Mouse (Mus musculus) liver, embryonic 14.5 days (tissue): Measurements from ENCODE around the gene Iqcf1. TPM values are rescaled to one million over a fixed set of nuclear protein-coding genes. Genes with fewer than 3 reads are reported as not detected.
A peak's percentile ranks its signal among the peaks of the same experiment; 100 is the strongest.

ENCODE experiments used
- ATAC-seq: fragments of 200-750 bp; cut with Nextera tagmentation; 2 replicates; pipeline ENCODE4 v1.8.0; 2017; ENCODE audit warnings: moderate number of reproducible peaks, mild to moderate bottlenecking, moderate library complexity; ENCODE audit not compliant: insufficient read depth
- DNase-seq, 3 experiments: peaks; one replicate each; pipeline ENCODE4 v3.0.0-alpha.2; 2012 to 2013; ENCODE audit warnings: low read depth in 3 of 3, low spot score in 3 of 3
- H3K27ac ChIP-seq: fragments of 300-500 bp; sonication (generic); 2 replicates; pipeline ENCODE4 v1.5.1; 2014; ENCODE audit warnings: moderate library complexity, mild to moderate bottlenecking, control low read depth, inconsistent platforms
- H3K27me3 ChIP-seq: fragments of 300-500 bp; sonication (generic); 2 replicates; pipeline ENCODE4 v1.6.1; 2014; ENCODE audit warnings: mild to moderate bottlenecking, low read length, moderate library complexity; ENCODE audit not compliant: control insufficient read depth, insufficient read depth
- H3K36me3 ChIP-seq: fragments of 300-500 bp; sonication (generic); replicated peaks from 2 replicates; pipeline ENCODE4 v1.6.1; 2014; ENCODE audit warnings: low read depth; ENCODE audit not compliant: control insufficient read depth, insufficient read depth
- H3K4me1 ChIP-seq, 2 experiments: fragments of 200-500 bp in 1 of 2; fragments of 300-500 bp in 1 of 2; sonication (generic) in 1 of 2; replicated peaks; 2 replicates each; pipeline ENCODE4 v1.6.1; 2012 to 2014; ENCODE audit warnings: antibody characterized with exemption in 1 of 2, inconsistent platforms in 1 of 2, low read length in 1 of 2; ENCODE audit not compliant: control insufficient read depth in 2 of 2, insufficient read depth in 2 of 2
- H3K4me2 ChIP-seq: fragments of 300-500 bp; sonication (generic); 2 replicates; pipeline ENCODE4 v1.6.1; 2014; ENCODE audit warnings: low read depth, mild to moderate bottlenecking, control low read depth, moderate library complexity
- H3K4me3 ChIP-seq, 2 experiments: fragments of 200-500 bp in 1 of 2; fragments of 300-500 bp in 1 of 2; sonication (generic) in 1 of 2; 2 replicates each; pipeline ENCODE4 v1.5.1; 2012 to 2014; ENCODE audit warnings: low read depth in 2 of 2, low read length in 2 of 2, mild to moderate bottlenecking in 2 of 2, control low read depth in 1 of 2, inconsistent platforms in 1 of 2, moderate library complexity in 1 of 2; ENCODE audit not compliant: insufficient read depth in 1 of 2
- H3K9ac ChIP-seq: fragments of 300-500 bp; sonication (generic); replicated peaks from 2 replicates; pipeline ENCODE4 v1.6.1; 2014; ENCODE audit warnings: mild to moderate bottlenecking, control low read depth, moderate library complexity
- H3K9me3 ChIP-seq: fragments of 300-500 bp; sonication (generic); 2 replicates; pipeline ENCODE4 v1.6.1; 2016; ENCODE audit warnings: low read length, mixed read lengths; ENCODE audit not compliant: control insufficient read depth
- CTCF ChIP-seq: IDR thresholded peaks from 2 replicates; pipeline ENCODE4 v1.5.1; 2016; ENCODE audit warnings: antibody characterized with exemption, low read depth, control low read depth
- EP300 ChIP-seq: IDR thresholded peaks from 2 replicates; pipeline ENCODE4 v1.6.1; 2016; ENCODE audit warnings: antibody characterized with exemption, low read depth
- WGBS: fragments of 180-500 bp; shearing (Covaris S2); extraction: QIAGEN DNeasy Blood & Tissue Kit; methylation state at CpG from one replicate; pipeline ENCODE4 v1.1.7; 2014; ENCODE audit not compliant: insufficient replicate concordance; 5-methylcytosine and 5-hydroxymethylcytosine counted together
- polyA plus RNA-seq, 2 experiments: library from polyadenylated mRNA; depleted of rRNA in 1 of 2; stranded (reverse) in 1 of 2; unstranded in 1 of 2; fragments of >200 nt; fragmentation: Nextera tagmentation in 1 of 2; extraction: Ambion mirVana in 1 of 2; gene quantifications; 2 replicates each; pipeline versions ENCODE4 v1.2.1 to v1.2.3; 2012 to 2014

The Iqcf1 gene
- polyA plus RNA-seq, 2 experiments = not detected

- peaks cover 0 to 5% of the 10 kb centered on the region in 2 experiments; a peak in 2 of 4 replicates for H3K4me1 ChIP-seq
- no peak within 1 kb of the TSS for H3K4me3 ChIP-seq
- no peaks in the 10 kb centered on the region for H3K36me3 ChIP-seq
- 65% methylated on average over 4 of the region's 4 CpGs for WGBS
- ATAC-seq = no peak
- TF ChIP-seq EP300 = no peak
- TF ChIP-seq CTCF = no peak
- no peak within 1 kb of the TSS for H3K27ac ChIP-seq
- no peaks in the 10 kb centered on the region for H3K9me3 ChIP-seq
- no peak for DNase-seq
- H3K9ac ChIP-seq = no peak within 1 kb of the TSS
- H3K27me3 ChIP-seq = no peaks in the 10 kb centered on the region
- H3K4me2 ChIP-seq = no peak within 1 kb of the TSS
These were observed 14.5 kb downstream of the Iqcf1 start, which contains the start of gene Iqcf5 for GRCm38 (mm10) chr9:106514273-106514672. Iqcf5 (plus strand) TSS chr9:106514573.

GRCm38 (mm10) chr9:106519433-106519832 lies 19.7 kb downstream of the Iqcf1 start:
- Histone ChIP-seq H3K9ac (no peak overlapping the region), H3K9me3 (no peaks in the 10 kb centered on the region), H3K36me3 (no peaks in the 10 kb centered on the region), H3K27ac (no peak overlapping the region), H3K4me2 (no peak overlapping the region), H3K4me1 (peaks cover 0 to 5% of the 10 kb centered on the region in 2 experiments; a peak in 2 of 4 replicates), H3K27me3 (no peaks in the 10 kb centered on the region), H3K4me3 (no peak overlapping the region)
- no peak for TF ChIP-seq CTCF
- TF ChIP-seq EP300 = no peak
- 40% methylated on average over 2 of the region's 2 CpGs for WGBS
- ATAC-seq (no peak), DNase-seq (no peak)

DNA sequence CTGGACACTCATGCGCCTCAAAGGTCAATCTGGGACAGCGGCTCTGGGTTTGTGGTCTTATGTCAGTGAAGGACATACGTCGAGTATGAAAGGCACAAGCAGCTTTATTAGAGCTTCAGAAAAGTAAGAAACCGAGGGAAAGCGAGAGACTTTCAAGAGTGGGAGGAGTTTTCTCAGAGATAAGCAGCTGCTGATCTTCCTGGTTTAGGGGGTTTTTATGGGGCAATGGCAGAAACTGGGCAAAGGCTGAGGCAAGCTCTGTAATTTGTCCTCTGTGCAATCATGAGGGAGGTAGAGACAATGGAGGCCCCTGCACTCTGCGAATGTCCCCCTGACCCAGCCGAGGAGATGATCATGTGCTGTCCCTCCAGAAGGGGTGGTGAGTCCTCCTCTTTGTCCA lies 20.1 kb downstream of the Iqcf1 start:
- TF ChIP-seq CTCF (no peak), EP300 (no peak)
- Histone ChIP-seq H3K27ac (no peak overlapping the region), H3K27me3 (no peaks in the 10 kb centered on the region), H3K9me3 (no peaks in the 10 kb centered on the region), H3K36me3 (no peaks in the 10 kb centered on the region), H3K4me2 (no peak overlapping the region), H3K4me1 (peaks cover 0 to 6% of the 10 kb centered on the region in 2 experiments; a peak in 2 of 4 replicates), H3K9ac (no peak overlapping the region), H3K4me3 (no peak overlapping the region)
- ATAC-seq (no peak), DNase-seq (peak in 1 of 3 experiments; percentile 9)
- 51% methylated on average over 8 of the region's 8 CpGs for WGBS

GRCm38 (mm10) chr9:106531833-106532232 lies 32.1 kb downstream of the Iqcf1 start:
- ATAC-seq = no peak
- H3K36me3 ChIP-seq = no peaks in the 10 kb centered on the region
- no peak overlapping the region for H3K4me2 ChIP-seq
- no peak for TF ChIP-seq EP300
- TF ChIP-seq CTCF = peak; percentile 91
- H3K9me3 ChIP-seq = no peaks in the 10 kb centered on the region
- H3K27ac ChIP-seq = no peak overlapping the region
- H3K4me3 ChIP-seq = no peak overlapping the region
- no peaks in the 10 kb centered on the region for H3K4me1 ChIP-seq
- DNase-seq = peak; percentile 5 to 22 (median 7)
- 13% methylated on average over 3 of the region's 3 CpGs for WGBS
- no peaks in the 10 kb centered on the region for H3K27me3 ChIP-seq
- no peak overlapping the region for H3K9ac ChIP-seq

GRCm38 (mm10) chr9:106534296-106534695 lies 34.5 kb downstream of the Iqcf1 start:
- DNase-seq = no peak
- TF ChIP-seq CTCF (no peak), EP300 (no peak)
- Histone ChIP-seq H3K4me3 (no peak overlapping the region), H3K4me1 (no peaks in the 10 kb centered on the region), H3K4me2 (no peak overlapping the region), H3K36me3 (no peaks in the 10 kb centered on the region), H3K9ac (no peak overlapping the region), H3K27me3 (no peaks in the 10 kb centered on the region), H3K9me3 (no peaks in the 10 kb centered on the region), H3K27ac (no peak overlapping the region)
- 77% methylated on average over 7 of the region's 7 CpGs for WGBS
- ATAC-seq = no peak
